Mouse (Mus musculus): ENCODE data around the gene Thg1l.
A peak's percentile ranks its signal among the peaks of the same experiment; 100 is the strongest.

Gene Thg1l

DNA sequence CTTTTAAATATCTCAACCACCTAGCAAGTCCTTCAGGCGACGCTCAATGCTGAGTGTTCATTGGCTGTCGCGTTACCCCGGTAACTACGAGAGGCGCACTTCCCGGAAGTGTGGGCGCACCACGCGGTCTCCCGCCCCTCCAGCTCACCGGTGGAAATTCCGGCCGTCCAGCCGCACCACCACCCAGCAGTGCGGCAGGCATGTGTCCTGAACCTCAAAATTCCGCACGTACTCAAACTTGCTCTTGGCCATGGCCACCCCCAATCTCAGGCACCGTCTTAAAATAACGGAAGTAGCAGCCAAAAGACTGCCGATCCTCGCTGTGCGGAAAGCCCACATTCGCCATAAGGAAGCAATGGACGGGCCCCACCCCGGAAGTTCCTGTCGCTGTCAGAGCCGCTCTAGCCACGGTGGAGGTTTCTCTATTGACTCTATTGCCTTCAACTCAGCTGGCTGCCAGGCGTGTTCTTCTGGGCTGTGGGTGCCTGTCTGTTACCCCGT is at the start of gene Thg1l:
Thg1l (minus strand) TSS at position 368 of the 501 bp plus-strand sequence.
- peak; percentile 92 for DNase-seq

DNA sequence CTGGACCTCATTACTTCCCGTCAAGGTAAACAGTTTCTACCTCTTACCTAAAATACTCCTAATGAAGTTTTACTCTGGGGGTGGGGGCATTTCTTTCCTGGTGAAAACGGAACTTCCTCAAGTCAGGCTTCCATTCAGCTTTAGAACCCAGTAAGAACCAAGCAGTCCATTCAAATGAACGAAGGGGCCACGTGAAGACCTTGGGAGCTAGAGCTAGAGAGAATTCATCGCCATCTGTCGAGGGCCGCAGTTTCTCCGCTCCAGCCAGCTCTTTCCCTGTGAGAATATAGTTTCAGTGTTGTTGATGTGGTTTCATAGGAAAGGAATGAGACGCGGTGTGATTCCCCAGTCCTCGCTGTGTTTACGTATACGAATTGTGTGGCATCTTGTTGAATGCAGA is 36.8 kb upstream of the Thg1l start:
- DNase-seq, result no peak

DNA sequence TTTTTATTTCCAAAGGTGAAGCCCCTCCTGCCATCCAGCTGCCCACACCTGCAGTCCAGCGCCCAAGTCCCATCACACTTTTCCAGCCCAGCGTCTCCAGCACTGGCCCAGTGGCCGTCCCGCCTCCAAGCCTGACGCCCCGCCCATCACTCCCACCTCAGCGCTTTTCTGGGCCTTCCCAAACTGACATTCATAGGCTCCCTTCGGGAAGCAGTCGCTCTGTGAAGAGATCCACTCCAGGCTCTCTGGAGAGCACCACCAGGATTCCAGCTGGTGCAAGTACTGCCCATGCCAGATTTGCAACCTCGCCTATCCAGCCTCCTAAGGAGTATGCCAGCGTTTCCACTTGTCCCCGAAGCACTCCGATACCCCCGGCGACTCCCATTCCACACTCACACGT is 36.3 kb upstream of the Thg1l start:
- no peak for DNase-seq

- no peak for DNase-seq
These were observed 25.6 kb upstream of the Thg1l start for GRCm38 (mm10) chr11:45980893-45981253.

GRCm38 (mm10) chr11:45979946-45980892 is 24.9 kb upstream of the Thg1l start, which contains the start of gene Sox30:
Gene Sox30, plus strand, starts transcription at chr11:45980310.
- peak; percentile 23 for DNase-seq

GRCm38 (mm10) chr11:45976061-45976460 is 20.8 kb upstream of the Thg1l start:
- DNase-seq, result no peak

- DNase-seq, result no peak
These were observed 19.2 kb upstream of the Thg1l start for GRCm38 (mm10) chr11:45974466-45974865.

DNA sequence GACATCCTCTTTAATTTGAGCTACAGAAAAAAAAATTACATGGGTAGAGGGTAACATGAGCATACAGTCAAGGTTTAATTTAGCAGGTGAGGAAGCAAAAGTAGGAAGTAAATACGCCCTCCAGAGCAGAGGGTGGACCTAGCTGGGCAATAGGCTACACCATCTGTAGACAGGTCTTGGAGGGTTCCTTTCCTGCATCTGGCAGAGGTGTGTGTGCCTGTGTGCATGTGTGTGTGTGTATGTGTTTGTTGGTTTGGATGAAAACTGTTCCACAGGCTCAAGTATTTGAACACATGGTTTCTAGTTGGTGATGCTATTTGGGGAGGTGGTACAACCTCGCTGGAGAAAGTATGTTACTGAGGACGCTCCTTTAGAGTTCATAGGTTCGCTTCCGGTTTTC is 18.3 kb upstream of the Thg1l start:
- no peak for DNase-seq

DNA sequence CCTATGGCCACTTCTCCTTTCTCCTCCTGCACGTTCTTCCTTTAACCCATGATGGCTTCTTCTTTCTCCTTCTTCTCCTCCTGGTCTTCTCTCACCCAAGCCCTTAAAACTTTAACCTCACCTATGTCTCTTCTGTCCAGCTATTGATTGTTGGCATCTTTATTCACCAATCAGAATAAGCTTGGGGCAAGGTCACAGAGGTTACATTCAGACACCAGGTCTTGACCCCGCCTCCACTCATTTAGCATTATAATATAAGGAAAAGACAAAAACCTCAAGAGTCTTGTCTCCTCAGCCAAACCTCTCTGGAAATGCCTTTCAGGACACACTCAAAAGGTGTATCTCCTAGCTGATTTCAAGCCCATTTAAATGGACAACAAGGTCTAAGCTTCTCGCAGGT is 13.2 kb upstream of the Thg1l start:
- no peak for DNase-seq

- DNase-seq, result no peak
These were observed 11.6 kb upstream of the Thg1l start for GRCm38 (mm10) chr11:45966896-45967295.

DNA sequence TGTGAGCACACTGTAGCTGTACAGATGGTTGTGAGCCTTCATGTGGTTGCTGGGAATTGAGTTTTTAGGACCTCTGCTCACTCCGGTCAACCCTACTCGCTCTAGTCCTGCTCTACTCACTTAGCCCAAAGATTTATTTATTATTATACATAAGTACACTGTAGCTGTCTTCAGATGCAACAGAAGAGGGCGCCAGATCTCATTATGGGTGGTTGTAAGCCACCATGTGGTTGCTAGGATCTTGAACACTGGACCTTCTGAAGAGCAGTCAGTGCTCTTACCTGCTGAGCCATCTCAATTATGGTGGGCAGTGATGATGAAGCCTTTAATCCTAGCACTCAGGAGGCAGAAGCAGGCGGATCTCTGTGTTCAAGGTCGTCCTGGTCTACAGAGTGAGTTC is 4.7 kb upstream of the Thg1l start:
- no peak for DNase-seq

DNA sequence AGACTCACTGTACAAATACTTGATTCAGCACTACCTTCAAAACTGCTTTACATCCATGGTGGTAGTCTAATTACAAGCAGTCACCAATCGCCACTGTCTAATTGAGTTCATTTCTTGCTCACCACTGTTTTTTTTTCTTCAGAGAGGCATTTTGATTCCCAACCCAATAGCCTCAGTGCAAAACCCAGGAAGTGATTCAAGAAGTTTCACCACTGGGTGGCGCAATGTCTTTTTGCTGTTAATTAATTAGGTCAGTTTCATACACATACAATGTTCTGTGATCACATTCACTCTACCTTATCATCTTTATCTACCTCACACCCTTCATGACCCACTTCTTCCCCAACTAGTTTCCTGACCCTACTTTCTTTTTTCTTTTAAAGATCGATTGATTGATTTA is 4.3 kb upstream of the Thg1l start:
- no peak for DNase-seq

GRCm38 (mm10) chr11:45947491-45947890 is 7.8 kb downstream of the Thg1l start:
- DNase-seq, result no peak

DNA sequence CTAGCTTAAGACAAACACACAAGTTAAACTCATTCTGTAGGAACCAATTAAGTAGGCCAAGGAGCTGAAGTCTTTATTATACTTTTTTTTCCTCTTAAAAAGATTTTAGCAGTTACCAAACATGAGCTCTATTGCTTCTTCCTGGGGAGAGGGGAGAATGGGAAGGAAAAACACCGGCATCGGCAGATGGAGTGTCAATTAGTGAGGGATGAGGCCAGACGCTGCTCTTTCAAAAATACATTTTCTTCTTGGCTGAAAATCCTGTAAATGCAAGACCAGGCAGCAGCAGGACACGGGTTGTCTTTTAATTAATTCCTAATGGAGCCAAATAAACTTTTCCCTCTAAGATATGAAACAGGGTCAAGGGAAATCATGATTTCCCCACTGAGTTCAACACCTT is 8.5 kb downstream of the Thg1l start:
- no peak for DNase-seq

GRCm38 (mm10) chr11:45944643-45945156 is 10.6 kb downstream of the Thg1l start, which contains the start of gene Lsm11:
Gene Lsm11, minus strand, starts transcription at chr11:45944935.
- DNase-seq, result peak; percentile 94

DNA sequence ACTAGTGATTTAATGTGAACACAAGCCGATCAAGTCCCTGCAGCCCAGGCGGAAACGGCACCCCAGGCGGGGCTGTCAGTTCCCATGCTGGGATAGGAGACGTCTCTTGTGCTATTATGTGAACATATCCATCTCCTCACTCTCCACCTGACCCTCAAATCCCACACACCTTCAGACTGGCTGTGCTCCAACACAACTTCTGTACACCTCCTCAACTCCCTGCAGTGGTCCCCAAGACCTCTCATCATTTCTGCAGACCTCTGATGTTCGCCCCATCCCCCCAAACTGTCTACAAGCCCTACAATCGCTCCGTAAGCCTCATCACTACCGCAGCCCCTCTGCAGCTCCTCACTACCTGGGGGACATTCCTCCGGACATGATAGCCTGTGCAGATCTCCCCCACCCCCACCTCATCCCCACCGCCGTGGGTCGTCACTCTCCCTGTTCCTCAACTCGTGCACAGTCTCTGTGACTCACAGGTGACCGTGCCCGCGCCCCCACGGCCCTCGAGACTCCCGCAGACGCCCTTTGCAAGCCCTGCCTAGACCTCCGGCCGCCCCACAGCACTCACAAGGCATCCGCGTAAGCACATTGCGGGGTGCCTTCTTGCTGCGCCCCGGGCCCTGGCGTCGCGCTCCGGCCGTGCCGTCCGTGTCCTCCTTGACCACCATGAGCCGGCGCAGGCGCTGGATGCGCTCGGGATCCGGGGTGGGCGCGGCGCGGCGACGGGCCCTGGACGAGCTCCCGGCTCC is 11.2 kb downstream of the Thg1l start:
- DNase-seq, result peak; percentile 11

GRCm38 (mm10) chr11:45943108-45943705 is 12.1 kb downstream of the Thg1l start:
- DNase-seq, result no peak

DNA sequence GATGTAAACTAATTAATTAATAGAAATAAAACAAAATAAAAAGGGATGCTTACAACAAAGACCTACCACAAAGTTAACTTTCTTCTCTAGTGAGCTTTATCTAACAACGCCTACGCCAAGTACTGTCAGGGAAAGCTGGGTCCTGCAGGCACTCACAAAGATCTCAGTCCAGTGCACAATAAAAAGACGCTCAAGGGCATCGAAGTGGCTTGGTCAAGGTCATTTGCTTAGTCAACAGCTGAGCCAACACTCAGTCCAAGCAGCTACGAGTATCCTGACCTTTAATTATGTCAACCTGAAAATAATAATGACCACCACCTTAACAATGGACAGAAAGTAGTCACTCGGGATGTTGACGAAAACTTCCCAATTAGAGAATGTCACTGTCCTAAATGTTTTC is 13.0 kb downstream of the Thg1l start:
- no peak for DNase-seq

- DNase-seq, result no peak
These were observed 16.4 kb downstream of the Thg1l start for GRCm38 (mm10) chr11:45938917-45939316.

- no peak for DNase-seq
These were observed 17.8 kb downstream of the Thg1l start for GRCm38 (mm10) chr11:45937478-45937877.

DNA sequence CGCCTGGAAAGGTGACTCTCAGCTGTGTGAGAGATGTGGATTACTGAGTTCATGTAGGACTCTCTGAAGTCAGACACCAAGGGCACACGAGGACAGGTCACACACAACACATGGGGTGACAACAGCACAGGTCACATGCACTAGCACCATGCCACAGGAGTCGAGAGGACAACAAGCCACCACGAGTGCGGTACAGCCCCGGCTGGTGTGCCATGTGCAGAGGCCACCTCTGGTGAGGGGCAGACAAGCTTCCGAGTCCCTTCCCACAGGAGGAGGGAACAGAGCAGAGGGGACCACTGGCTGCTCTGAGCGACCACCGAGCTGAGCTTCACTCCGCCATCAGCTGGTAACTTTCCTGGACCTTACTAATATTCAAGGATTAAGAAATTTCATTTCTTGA is 22.5 kb downstream of the Thg1l start:
- no peak for DNase-seq

GRCm38 (mm10) chr11:45929541-45929940 is 25.8 kb downstream of the Thg1l start:
- DNase-seq, result no peak

GRCm38 (mm10) chr11:45927456-45927855 is 27.8 kb downstream of the Thg1l start:
- DNase-seq, result no peak
